Mouse (Mus musculus): Measurements from ENCODE around the gene Mgat4b. TPM values are rescaled to one million over a fixed set of nuclear protein-coding genes. Genes with fewer than 3 reads are reported as not detected.
A peak's percentile ranks its signal among the peaks of the same experiment; 100 is the strongest.

Gene Mgat4b
- total RNA-seq, 2 experiments from 2014 or later, result 91.2 to 93.0 TPM

- Histone ChIP-seq H3K4me3 (no peak overlapping the region), H3K27ac (peak overlapping the region; percentile 74; the same call in 1 of the 2 replicates)
- no peak for DNase-seq (ENCODE audit: low spot score in 2 of 2)
- TF ChIP-seq CTCF (conservative IDR thresholded peaks at IDR 0.05), result no peak
Observed at GRCm38 (mm10) chr11:50252684-50253265, 42.1 kb downstream of the Mgat4b start.

GRCm38 (mm10) chr11:50253393-50253792, 42.7 kb downstream of the Mgat4b start:
- no peak for DNase-seq (ENCODE audit: low spot score in 2 of 2)
- no peak for TF ChIP-seq CTCF (conservative IDR thresholded peaks at IDR 0.05)
- no peak overlapping the region for H3K4me3 ChIP-seq
- peak overlapping the region; percentile 74; the same call in 1 of the 2 replicates for H3K27ac ChIP-seq

GRCm38 (mm10) chr11:50254010-50254580, 43.4 kb downstream of the Mgat4b start:
- no peak overlapping the region; the same call in 1 of the 2 replicates for H3K4me3 ChIP-seq
- no peak for TF ChIP-seq CTCF (conservative IDR thresholded peaks at IDR 0.05)
- peak; percentile 77 to 88 for DNase-seq (ENCODE audit: low spot score in 2 of 2)
- peak overlapping the region; percentile 74 for H3K27ac ChIP-seq

GRCm38 (mm10) chr11:50256615-50257014, 45.9 kb downstream of the Mgat4b start:
- no peak for DNase-seq (ENCODE audit: low spot score in 2 of 2)
- no peak for TF ChIP-seq CTCF (conservative IDR thresholded peaks at IDR 0.05)
- no peak overlapping the region for H3K4me3 ChIP-seq
- peak overlapping the region; percentile 74 for H3K27ac ChIP-seq

- Histone ChIP-seq H3K4me3 (no peak overlapping the region), H3K27ac (peak overlapping the region; percentile 74)
- DNase-seq (ENCODE audit: low spot score in 2 of 2), result peak; percentile 52 to 54
- no peak for TF ChIP-seq CTCF (conservative IDR thresholded peaks at IDR 0.05)
Observed at GRCm38 (mm10) chr11:50258310-50258709, 47.6 kb downstream of the Mgat4b start.

- Histone ChIP-seq H3K4me3 (no peak overlapping the region), H3K27ac (no peak overlapping the region)
- TF ChIP-seq CTCF (conservative IDR thresholded peaks at IDR 0.05), result peak; percentile 58
- no peak for DNase-seq (ENCODE audit: low spot score in 2 of 2)
Observed at GRCm38 (mm10) chr11:50262020-50262419, 51.3 kb downstream of the Mgat4b start.

GRCm38 (mm10) chr11:50263198-50263597, 52.5 kb downstream of the Mgat4b start:
- Histone ChIP-seq H3K27ac (no peak overlapping the region), H3K4me3 (no peak overlapping the region)
- no peak for TF ChIP-seq CTCF (conservative IDR thresholded peaks at IDR 0.05)
- no peak for DNase-seq (ENCODE audit: low spot score in 2 of 2)

GRCm38 (mm10) chr11:50265931-50266330, 55.2 kb downstream of the Mgat4b start:
- DNase-seq (ENCODE audit: low spot score in 2 of 2), result no peak
- Histone ChIP-seq H3K27ac (peak overlapping the region; percentile 43; the same call in 1 of the 2 replicates), H3K4me3 (no peak overlapping the region)
- TF ChIP-seq CTCF (conservative IDR thresholded peaks at IDR 0.05), result no peak

GRCm38 (mm10) chr11:50266997-50267396, 56.3 kb downstream of the Mgat4b start:
- TF ChIP-seq CTCF (conservative IDR thresholded peaks at IDR 0.05), result no peak
- Histone ChIP-seq H3K27ac (no peak overlapping the region), H3K4me3 (no peak overlapping the region)
- no peak for DNase-seq (ENCODE audit: low spot score in 2 of 2)

- peak; percentile 69 for TF ChIP-seq CTCF (conservative IDR thresholded peaks at IDR 0.05)
- DNase-seq (ENCODE audit: low spot score in 2 of 2), result no peak
Observed at GRCm38 (mm10) chr11:50269163-50269562, 58.5 kb downstream of the Mgat4b start.

GRCm38 (mm10) chr11:50269885-50270284, 59.2 kb downstream of the Mgat4b start:
- no peak for TF ChIP-seq CTCF (conservative IDR thresholded peaks at IDR 0.05)
- Histone ChIP-seq H3K4me3 (no peak overlapping the region), H3K27ac (no peak overlapping the region)
- DNase-seq (ENCODE audit: low spot score in 2 of 2), result no peak

More at GRCm38 (mm10) chr11:50269163-50269562, 58.5 kb downstream of the Mgat4b start:
- no peak overlapping the region for H3K4me3 ChIP-seq
- H3K27ac ChIP-seq, result no peak overlapping the region

GRCm38 (mm10) chr11:50272819-50273218, 62.1 kb downstream of the Mgat4b start:
- Histone ChIP-seq H3K4me3 (no peak overlapping the region), H3K27ac (no peak overlapping the region)
- TF ChIP-seq CTCF (conservative IDR thresholded peaks at IDR 0.05), result no peak
- no peak for DNase-seq (ENCODE audit: low spot score in 2 of 2)

- H3K4me3 ChIP-seq, result no peak overlapping the region
- no peak for DNase-seq (ENCODE audit: low spot score in 2 of 2)
- TF ChIP-seq CTCF (conservative IDR thresholded peaks at IDR 0.05), result no peak
- H3K27ac ChIP-seq, result peak overlapping the region; percentile 6; the same call in 1 of the 2 replicates
Observed at GRCm38 (mm10) chr11:50275077-50275476, 64.4 kb downstream of the Mgat4b start.
